Mouse (Mus musculus): ENCODE results near the gene Glycam1. TPM values are rescaled to one million over a fixed set of nuclear protein-coding genes. Genes with fewer than 3 reads are reported as not detected.
"Not testable (repeated sequence)": the region's sequence is repeated elsewhere in the genome, so short reads cannot be mapped to it uniquely, and the experiment has no call there.

The Glycam1 gene
- polyA plus RNA-seq (2016; fragmentation: Nextera tagmentation; extraction: Ambion mirVana) = not detected in 2 replicates

- Histone ChIP-seq H3K27ac (no peak within 1 kb of the TSS), H3K4me3 (no peak within 1 kb of the TSS), H3K9me3 (no peaks in the 10 kb centered on the region), H3K4me1 (no peaks in the 10 kb centered on the region), H3K27me3 (ENCODE audit: insufficient read depth, poor library complexity, severe bottlenecking) (no peaks in the 10 kb centered on the region), H3K36me3 (no peaks in the 10 kb centered on the region)
- DNase-seq (ENCODE audit: low spot score) = no peak
These were observed at the start of gene Glycam1 for GRCm38 (mm10) chr15:103564981-103565380. Gene Glycam1 (minus strand): TSS chr15:103565081.

GRCm38 (mm10) chr15:103604481-103604880 lies 39.6 kb upstream of the Glycam1 start:
- Histone ChIP-seq H3K27me3 (ENCODE audit: insufficient read depth, poor library complexity, severe bottlenecking) (no peaks in the 10 kb centered on the region), H3K36me3 (no peaks in the 10 kb centered on the region), H3K4me3 (no peak overlapping the region), H3K9me3 (no peaks in the 10 kb centered on the region), H3K27ac (no peak overlapping the region), H3K4me1 (no peaks in the 10 kb centered on the region)
- DNase-seq (ENCODE audit: low spot score) = no peak
- WGBS = 70% methylated on average over 1 of the region's 1 CpGs

DNA sequence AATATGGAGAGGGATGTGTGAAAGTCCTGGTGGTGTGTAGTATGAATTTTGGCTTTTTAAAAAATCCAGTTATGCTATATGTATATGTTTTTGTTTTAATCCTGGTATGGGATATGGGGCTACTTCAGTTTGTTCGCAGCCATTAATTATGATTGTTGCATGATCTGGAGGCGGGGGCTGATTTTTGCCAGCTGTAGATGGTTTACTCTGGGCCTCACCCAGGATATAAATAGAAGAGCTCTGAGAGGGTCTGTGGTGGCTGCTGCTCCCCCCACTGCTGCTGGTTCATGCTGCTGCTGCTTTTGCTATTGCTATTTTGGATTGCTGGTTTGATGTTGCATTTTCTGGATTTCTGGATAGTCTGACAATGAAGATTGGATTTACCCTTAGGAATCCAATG lies 25.9 kb upstream of the Glycam1 start:
- no peak overlapping the region for H3K27ac ChIP-seq
- DNase-seq (ENCODE audit: low spot score) = no peak
- no peaks in the 10 kb centered on the region for H3K36me3 ChIP-seq
- peaks cover 4% of the 10 kb centered on the region; the same call in 1 of the 2 replicates for H3K4me1 ChIP-seq
- 81% methylated on average over 2 of the region's 2 CpGs for WGBS
- no peaks in the 10 kb centered on the region for H3K9me3 ChIP-seq
- H3K27me3 ChIP-seq (ENCODE audit: insufficient read depth, poor library complexity, severe bottlenecking) = no peaks in the 10 kb centered on the region
- no peak overlapping the region for H3K4me3 ChIP-seq

DNA sequence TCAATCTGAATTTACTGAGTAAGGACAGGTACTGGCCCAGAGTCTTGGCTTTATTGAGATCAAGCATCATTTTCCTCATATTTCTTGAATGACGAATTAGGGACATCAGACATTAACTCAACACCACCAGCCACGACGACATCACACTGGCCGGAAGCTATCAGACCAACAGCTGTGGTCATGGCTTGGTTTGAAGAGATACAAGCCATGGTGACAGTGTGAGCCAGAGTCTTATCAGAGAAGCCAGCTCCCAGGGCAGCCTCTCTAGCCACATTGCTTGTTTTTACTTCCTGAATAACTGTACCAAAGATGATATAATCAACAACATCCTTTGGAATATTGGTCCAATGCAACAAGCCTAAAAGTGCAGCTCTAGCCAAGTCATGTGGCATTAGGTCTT lies 22.9 kb upstream of the Glycam1 start:
- not testable (repeated sequence) for DNase-seq (ENCODE audit: low spot score); H3K4me1 ChIP-seq; H3K4me3 ChIP-seq; H3K27ac ChIP-seq; H3K36me3 ChIP-seq; H3K27me3 ChIP-seq (ENCODE audit: insufficient read depth, poor library complexity, severe bottlenecking); H3K9me3 ChIP-seq
- 49% methylated on average over 4 of the region's 4 CpGs for WGBS

GRCm38 (mm10) chr15:103585876-103586275 lies 21.0 kb upstream of the Glycam1 start:
- H3K9me3 ChIP-seq = no peaks in the 10 kb centered on the region
- WGBS = 72% methylated on average over 2 of the region's 2 CpGs
- H3K27me3 ChIP-seq (ENCODE audit: insufficient read depth, poor library complexity, severe bottlenecking) = no peaks in the 10 kb centered on the region
- no peak overlapping the region for H3K4me3 ChIP-seq
- no peak overlapping the region for H3K27ac ChIP-seq
- no peak for DNase-seq (ENCODE audit: low spot score)
- H3K36me3 ChIP-seq = no peaks in the 10 kb centered on the region
- H3K4me1 ChIP-seq = peaks cover 3% of the 10 kb centered on the region; the same call in 1 of the 2 replicates

- DNase-seq (ENCODE audit: low spot score) = no peak
These were observed 12.7 kb downstream of the Glycam1 start for GRCm38 (mm10) chr15:103552096-103552690.

GRCm38 (mm10) chr15:103551053-103551452 lies 13.8 kb downstream of the Glycam1 start:
- no peaks in the 10 kb centered on the region for H3K4me1 ChIP-seq
- no peak overlapping the region for H3K27ac ChIP-seq
- no peaks in the 10 kb centered on the region for H3K9me3 ChIP-seq
- WGBS = 42% methylated on average over 1 of the region's 1 CpGs
- H3K27me3 ChIP-seq (ENCODE audit: insufficient read depth, poor library complexity, severe bottlenecking) = no peaks in the 10 kb centered on the region
- H3K36me3 ChIP-seq = no peaks in the 10 kb centered on the region
- no peak overlapping the region for H3K4me3 ChIP-seq
- no peak for DNase-seq (ENCODE audit: low spot score)

More at GRCm38 (mm10) chr15:103552096-103552690, 12.7 kb downstream of the Glycam1 start:
- Histone ChIP-seq H3K27me3 (ENCODE audit: insufficient read depth, poor library complexity, severe bottlenecking) (no peaks in the 10 kb centered on the region), H3K4me3 (no peak overlapping the region), H3K36me3 (no peaks in the 10 kb centered on the region), H3K4me1 (no peaks in the 10 kb centered on the region), H3K27ac (no peak overlapping the region), H3K9me3 (no peaks in the 10 kb centered on the region)
- 47% methylated on average over 3 of the region's 3 CpGs for WGBS

- no peaks in the 10 kb centered on the region for H3K36me3 ChIP-seq
- WGBS = 79% methylated on average over 1 of the region's 1 CpGs
These were observed 15.4 kb downstream of the Glycam1 start for GRCm38 (mm10) chr15:103549475-103549874.

GRCm38 (mm10) chr15:103547983-103548382 lies 16.9 kb downstream of the Glycam1 start:
- WGBS = 81% methylated on average over 3 of the region's 3 CpGs
- no peaks in the 10 kb centered on the region for H3K9me3 ChIP-seq
- no peaks in the 10 kb centered on the region for H3K36me3 ChIP-seq
- H3K27me3 ChIP-seq (ENCODE audit: insufficient read depth, poor library complexity, severe bottlenecking) = no peaks in the 10 kb centered on the region
- no peaks in the 10 kb centered on the region; the same call in 1 of the 2 replicates for H3K4me1 ChIP-seq
- H3K4me3 ChIP-seq = no peak overlapping the region
- H3K27ac ChIP-seq = no peak overlapping the region
- DNase-seq (ENCODE audit: low spot score) = no peak

More at GRCm38 (mm10) chr15:103549475-103549874, 15.4 kb downstream of the Glycam1 start:
- Histone ChIP-seq H3K27me3 (ENCODE audit: insufficient read depth, poor library complexity, severe bottlenecking) (no peaks in the 10 kb centered on the region), H3K27ac (no peak overlapping the region), H3K9me3 (no peaks in the 10 kb centered on the region), H3K4me3 (no peak overlapping the region), H3K4me1 (no peaks in the 10 kb centered on the region)
- no peak for DNase-seq (ENCODE audit: low spot score)

DNA sequence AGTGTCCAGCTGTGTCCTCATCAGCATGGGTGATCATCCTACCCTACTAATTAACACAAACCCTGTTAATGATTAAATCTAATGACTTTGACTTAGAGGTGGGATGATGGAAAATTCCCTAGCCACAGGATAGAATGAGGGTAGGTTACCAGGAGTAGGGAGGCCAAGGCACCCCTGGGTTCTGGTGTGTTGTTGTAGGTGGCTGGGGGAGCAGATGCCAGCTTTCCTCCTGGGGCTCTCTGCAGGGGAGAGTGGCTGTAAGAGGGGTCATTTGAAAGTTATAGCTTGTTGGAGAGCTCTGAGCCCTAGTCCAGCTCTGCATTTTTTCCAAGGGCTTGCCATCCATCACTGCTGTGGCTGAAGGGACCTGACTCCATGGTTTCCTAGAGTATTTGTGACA lies 22.4 kb downstream of the Glycam1 start:
- Histone ChIP-seq H3K36me3 (no peaks in the 10 kb centered on the region), H3K9me3 (no peaks in the 10 kb centered on the region), H3K4me1 (peaks cover 16% of the 10 kb centered on the region), H3K27ac (no peak overlapping the region), H3K4me3 (no peak overlapping the region), H3K27me3 (ENCODE audit: insufficient read depth, poor library complexity, severe bottlenecking) (peaks cover 25% of the 10 kb centered on the region)
- no peak for DNase-seq (ENCODE audit: low spot score)

DNA sequence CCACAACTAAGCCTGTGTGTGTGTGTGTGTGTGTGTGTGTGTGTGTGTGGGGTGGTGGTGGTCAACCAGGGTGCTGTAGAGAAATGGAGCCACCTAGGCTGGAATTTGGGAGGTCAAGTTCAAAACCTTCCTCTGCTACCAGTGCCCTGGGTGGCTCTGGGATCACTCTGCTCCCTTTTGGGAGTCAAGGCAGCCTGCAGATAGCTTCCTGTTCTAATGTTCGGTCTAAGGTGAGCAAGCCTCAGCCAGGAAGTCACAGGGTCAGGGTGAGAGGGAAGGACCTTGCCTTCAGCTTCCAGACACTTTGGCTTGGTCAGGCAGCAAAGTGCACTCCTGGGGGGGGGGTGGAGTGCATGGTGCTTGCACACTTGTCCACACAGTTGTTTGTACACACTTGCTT lies 24.2 kb downstream of the Glycam1 start:
- Histone ChIP-seq H3K4me1 (peaks cover 32% of the 10 kb centered on the region), H3K27ac (no peak overlapping the region), H3K9me3 (no peaks in the 10 kb centered on the region), H3K4me3 (no peak overlapping the region), H3K27me3 (ENCODE audit: insufficient read depth, poor library complexity, severe bottlenecking) (peaks cover 41% of the 10 kb centered on the region), H3K36me3 (no peaks in the 10 kb centered on the region)
- peak; percentile 69 for DNase-seq (ENCODE audit: low spot score)
- WGBS = 65% methylated on average over 1 of the region's 1 CpGs

GRCm38 (mm10) chr15:103539259-103539658 lies 25.6 kb downstream of the Glycam1 start:
- peak; percentile 58 for DNase-seq (ENCODE audit: low spot score)
- H3K9me3 ChIP-seq = no peaks in the 10 kb centered on the region
- H3K36me3 ChIP-seq = no peaks in the 10 kb centered on the region
- peaks cover 44% of the 10 kb centered on the region for H3K4me1 ChIP-seq
- no peak overlapping the region for H3K4me3 ChIP-seq
- no peak overlapping the region for H3K27ac ChIP-seq
- H3K27me3 ChIP-seq (ENCODE audit: insufficient read depth, poor library complexity, severe bottlenecking) = peaks cover 48% of the 10 kb centered on the region
- WGBS = 65% methylated on average over 2 of the region's 2 CpGs

DNA sequence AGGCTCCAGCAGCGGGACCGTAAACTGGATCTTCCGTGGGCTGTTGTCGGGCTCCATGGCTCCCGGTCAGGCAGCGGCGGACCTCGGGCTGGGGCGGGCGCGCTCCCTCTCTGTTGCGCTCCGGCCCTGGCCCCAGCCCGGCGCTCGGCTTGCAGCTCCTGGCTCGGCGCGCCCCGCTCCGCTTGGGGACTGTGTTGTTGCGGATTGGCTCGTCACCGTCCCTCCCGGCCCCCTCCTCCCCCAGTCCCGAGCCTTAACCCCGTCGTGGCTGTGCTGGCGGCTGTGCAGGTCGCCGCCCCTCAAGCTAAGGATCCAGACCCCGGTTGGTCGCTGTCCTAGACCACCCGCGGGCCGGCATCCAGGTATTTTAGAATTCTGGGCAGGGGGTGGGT lies 27.1 kb downstream of the Glycam1 start, which contains the start of gene Ppp1r1a:
Gene Ppp1r1a (minus strand): TSS at position 182 of the 392 bp plus-strand sequence.
- H3K4me1 ChIP-seq = peaks cover 44% of the 10 kb centered on the region
- no peaks in the 10 kb centered on the region for H3K9me3 ChIP-seq
- peak within 1 kb of the TSS; percentile 89 for H3K27ac ChIP-seq
- peaks cover 53% of the 10 kb centered on the region for H3K27me3 ChIP-seq (ENCODE audit: insufficient read depth, poor library complexity, severe bottlenecking)
- H3K4me3 ChIP-seq = peak within 1 kb of the TSS; percentile 72
- peak; percentile 85 for DNase-seq (ENCODE audit: low spot score)
- H3K36me3 ChIP-seq = 0 out of 2 replicates have a peak, but pooled peaks cover 3% of the 10 kb centered on the region
- under 1% methylated on average over 36 of the region's 36 CpGs for WGBS

Data from heart, embryonic 10.5 days (tissue).